Mouse (Mus musculus) spleen, postnatal 4 days (tissue): ENCODE measurements around the gene Gm20538.

Experiments
- DNase-seq, 2 experiments: peaks; one replicate each; pipeline ENCODE4 v3.0.0; 2022; ENCODE audit warnings: low spot score in 2 of 2

Gene Gm20538

DNA sequence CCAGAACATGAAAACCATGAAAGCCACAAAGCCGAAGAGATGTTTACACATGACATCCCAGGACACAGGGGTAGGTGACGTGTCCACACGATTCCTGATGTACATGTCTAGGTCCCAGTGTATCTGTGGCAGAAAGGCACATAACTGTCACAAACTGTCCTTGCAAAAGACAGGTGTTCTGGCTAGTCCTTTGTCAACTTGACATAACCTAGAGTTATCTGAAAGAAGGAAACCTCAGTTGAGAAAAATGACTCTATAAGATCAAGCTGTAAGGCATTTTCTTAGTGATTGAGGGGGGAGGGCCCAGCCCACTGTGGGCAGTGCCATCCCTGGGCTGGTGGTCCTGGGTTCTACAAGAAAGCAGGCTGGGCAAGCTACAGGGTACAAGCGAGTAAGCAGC, at the start of gene Gm20538:
Gene Gm20538 (minus strand): TSS at position 101 of the 400 bp plus-strand sequence.
- DNase-seq = no peak

DNA sequence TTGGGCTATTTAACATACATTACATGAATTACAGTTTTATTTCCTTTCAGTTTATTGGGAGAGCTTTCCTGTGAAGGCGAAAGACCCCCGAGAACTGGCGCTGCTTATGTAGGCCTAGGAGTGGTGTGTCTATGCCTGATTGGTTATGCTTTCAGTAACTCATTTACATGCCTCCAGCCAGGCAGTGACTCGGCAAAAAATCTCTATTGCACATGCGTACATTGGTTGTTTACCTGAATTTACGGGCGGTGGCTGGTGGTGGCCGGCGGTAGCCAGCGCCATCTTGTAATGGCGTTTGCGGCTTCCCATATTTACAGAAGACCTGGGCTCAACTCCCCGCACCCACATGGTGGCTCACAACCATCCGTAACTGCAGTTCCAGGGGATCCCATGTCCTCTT, 41.5 kb upstream of the Gm20538 start:
- no peak for DNase-seq

DNA sequence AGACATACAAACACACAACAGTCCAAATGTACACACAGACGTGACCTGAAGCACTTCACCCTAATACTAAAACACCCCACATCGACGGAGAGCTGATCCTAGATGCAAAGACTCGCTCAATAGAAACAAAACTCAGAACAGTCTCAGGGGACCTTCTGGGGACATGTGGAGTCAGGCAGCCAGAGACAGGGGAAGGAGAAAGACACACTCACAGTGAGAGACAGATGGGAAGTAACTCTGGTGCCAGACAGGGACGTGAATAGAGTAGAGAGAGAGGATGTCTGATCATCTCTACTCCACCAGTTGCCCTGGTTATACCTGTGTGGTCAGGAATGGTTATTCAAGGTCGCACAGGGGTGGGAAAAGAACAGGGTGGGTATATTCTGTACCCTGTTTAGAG, 39.0 kb upstream of the Gm20538 start:
- DNase-seq = no peak

GRCm38 (mm10) chr19:44590992-44591391, 38.4 kb upstream of the Gm20538 start:
- no peak for DNase-seq

- DNase-seq = no peak
These were observed 37.1 kb upstream of the Gm20538 start for GRCm38 (mm10) chr19:44589591-44590223.

- DNase-seq = no peak
These were observed 35.4 kb upstream of the Gm20538 start for GRCm38 (mm10) chr19:44588036-44588435.

- DNase-seq = peak; percentile 86 to 96
These were observed 30.1 kb upstream of the Gm20538 start for GRCm38 (mm10) chr19:44582638-44583309.

- DNase-seq = no peak
These were observed 29.5 kb upstream of the Gm20538 start for GRCm38 (mm10) chr19:44582103-44582502.

DNA sequence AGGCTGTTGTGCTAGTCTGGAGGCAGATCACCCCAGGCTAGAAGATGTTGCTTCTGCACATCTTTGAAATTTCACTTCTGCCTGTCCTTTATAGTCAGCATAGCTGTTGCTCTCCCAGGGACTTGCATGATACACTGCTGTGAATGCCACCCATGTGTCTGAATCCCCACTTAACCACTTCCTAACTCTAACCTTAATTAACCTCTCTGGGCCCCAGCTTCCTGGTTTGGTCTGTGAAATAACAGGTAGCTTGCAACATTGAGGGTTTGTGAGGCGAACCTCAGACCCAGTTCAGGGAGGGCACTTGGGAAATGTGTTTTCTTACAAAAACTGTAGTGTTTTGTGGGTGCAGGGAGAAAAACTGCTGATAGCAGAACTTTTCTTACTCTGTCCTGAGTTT, 25.4 kb upstream of the Gm20538 start:
- DNase-seq = no peak

DNA sequence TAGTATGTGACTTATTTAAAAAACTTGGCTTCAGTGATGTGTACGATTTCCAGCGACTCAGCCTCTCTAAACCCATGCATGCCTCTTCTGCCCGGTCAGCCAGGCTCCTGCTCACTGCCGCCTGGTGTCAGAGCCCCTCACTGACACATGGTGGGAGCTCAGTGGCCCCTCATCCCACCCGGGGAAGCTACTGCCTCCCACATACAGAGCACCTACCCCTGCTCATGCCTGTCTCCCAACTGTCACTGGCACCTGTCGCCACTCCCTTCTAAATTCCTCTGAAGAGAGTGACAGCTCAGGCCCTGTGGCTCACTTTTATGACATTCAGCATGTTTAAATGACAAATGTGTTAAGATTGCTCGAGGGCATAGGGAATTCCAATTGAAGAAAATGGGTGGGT, 23.6 kb upstream of the Gm20538 start:
- DNase-seq = no peak

- no peak for DNase-seq
These were observed 15.1 kb upstream of the Gm20538 start for GRCm38 (mm10) chr19:44567763-44568162.

DNA sequence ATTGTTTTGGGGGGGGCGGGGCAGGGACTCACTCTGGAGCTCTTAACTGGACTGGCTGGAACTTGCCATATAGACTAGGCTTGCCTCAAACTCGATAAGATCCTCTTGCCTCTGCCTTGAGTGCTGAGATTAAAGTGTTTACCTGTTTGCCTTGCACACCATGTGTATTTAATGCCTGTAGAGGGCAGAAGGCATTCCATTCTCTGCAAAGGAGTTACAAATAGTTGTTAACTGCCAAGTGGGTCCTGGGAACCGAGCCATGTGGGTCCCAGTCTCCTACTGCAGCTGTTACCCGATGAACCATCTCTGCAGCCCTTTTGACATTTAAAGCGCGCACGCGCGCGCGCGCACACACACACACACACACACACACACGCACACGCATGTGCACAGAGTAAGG, 11.4 kb upstream of the Gm20538 start:
- no peak for DNase-seq

DNA sequence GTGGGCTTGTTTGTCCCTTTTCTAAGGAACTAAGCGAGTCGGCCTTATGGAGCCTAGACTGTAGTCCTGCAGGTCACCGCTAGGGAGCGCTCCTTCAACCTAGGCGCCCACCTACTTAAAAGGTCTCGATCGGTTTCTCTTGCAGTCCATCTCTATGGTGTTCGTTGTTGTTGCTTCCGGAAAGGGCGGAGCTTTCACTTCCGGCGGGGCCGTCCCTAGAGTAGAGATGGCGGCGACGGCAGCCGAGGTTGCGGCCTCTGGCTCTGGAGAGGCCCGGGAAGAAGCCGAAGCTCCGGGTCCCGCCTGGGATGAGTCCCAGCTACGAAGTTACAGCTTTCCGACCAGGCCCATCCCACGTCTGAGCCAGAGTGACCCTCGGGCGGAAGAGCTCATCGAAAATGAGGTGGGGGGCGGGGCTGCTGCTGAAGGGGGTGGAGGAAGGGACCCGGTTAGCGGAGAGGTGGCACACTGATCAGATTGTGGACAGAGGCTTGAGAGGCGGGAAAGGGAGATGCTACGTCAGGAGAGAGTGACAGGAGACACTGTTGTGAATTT, 10.1 kb upstream of the Gm20538 start, which contains the start of gene Hif1an:
Gene Hif1an (plus strand): TSS at position 199 of the 555 bp plus-strand sequence.
- DNase-seq = peak; percentile 94 to 98

DNA sequence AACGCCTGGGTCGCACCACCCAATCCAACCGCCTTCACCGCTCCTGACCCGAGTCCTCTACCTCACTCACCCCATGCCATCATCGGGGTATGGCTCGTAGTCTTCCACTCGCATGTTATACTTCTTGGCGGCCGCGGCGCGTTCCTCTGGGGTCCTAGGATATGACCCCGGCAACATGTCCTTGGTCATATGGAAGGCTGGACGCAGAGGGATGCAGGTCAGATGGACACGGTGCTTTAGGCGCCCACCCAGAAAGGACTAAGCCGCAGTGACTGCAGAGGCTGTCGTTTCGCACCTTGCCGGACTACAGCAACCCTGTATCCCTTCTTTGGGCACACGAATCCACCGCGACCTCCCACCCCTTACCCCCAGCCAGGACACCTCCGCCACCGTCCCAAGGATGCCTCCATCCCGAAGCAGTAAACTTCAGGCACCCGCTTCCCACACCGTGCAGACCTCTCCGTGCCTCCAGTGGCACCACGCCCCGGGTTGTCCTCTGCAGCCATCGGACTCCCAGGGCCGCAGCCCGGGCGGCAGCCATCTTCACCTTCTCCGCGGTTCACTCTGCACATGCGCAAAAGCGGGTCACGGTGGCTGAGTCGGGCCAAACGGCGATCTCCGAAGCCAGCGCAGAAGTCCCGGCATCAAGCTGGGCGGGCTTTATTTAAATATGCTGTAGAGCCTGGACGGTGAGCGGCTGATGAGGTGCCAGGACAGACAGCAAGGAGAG, 2.4 kb upstream of the Gm20538 start, which contains the start of gene Ndufb8:
Gene Ndufb8 (minus strand): TSS at position 580 of the 730 bp plus-strand sequence.
- DNase-seq = peak; percentile 95 to 99

GRCm38 (mm10) chr19:44554490-44554860, 1.8 kb upstream of the Gm20538 start:
- no peak for DNase-seq

GRCm38 (mm10) chr19:44553286-44553685, 655 bp upstream of the Gm20538 start:
- no peak for DNase-seq

DNA sequence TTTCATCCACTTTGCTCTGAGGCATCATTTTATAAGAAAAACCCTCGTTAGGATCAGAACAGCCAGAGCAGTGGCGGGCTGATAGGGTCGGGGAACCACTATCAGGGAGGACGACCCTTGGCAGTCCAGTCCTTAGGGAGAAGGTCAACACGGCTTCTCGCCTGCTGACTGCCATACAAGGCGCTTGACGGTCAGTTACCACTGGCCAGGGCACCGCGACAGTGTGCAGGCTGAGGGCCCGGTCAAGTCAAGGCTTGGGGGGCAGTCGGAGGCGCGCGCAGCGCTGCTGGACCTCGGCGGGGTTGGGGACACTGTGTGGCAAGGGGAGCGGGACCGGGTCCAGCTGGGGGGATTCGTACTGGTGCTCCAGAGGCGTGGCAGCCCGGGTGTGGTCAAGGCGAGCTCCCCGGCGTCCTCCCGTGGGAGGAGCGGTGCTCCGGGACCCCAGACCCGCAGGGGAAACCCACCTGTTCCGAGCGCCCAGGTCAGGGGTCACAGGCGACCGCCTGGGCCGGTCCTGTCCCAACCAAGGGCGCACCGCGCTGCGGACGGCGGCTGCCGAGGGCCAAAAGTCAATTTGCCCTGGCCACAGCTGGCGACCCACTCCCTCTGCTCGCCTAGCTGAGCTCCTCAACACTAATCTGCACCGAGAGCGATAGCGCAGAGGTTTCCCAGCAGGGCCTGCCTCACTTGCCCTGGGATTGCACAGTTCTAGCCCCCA, 7.2 kb downstream of the Gm20538 start, which contains the start of gene Sec31b:
Gene Sec31b (minus strand): TSS at position 544 of the 721 bp plus-strand sequence.
- DNase-seq = peak; percentile 33 to 71

GRCm38 (mm10) chr19:44544775-44545174, 7.9 kb downstream of the Gm20538 start:
- peak; percentile 75 to 87 for DNase-seq

- DNase-seq = no peak
These were observed 8.3 kb downstream of the Gm20538 start for GRCm38 (mm10) chr19:44544372-44544771.

DNA sequence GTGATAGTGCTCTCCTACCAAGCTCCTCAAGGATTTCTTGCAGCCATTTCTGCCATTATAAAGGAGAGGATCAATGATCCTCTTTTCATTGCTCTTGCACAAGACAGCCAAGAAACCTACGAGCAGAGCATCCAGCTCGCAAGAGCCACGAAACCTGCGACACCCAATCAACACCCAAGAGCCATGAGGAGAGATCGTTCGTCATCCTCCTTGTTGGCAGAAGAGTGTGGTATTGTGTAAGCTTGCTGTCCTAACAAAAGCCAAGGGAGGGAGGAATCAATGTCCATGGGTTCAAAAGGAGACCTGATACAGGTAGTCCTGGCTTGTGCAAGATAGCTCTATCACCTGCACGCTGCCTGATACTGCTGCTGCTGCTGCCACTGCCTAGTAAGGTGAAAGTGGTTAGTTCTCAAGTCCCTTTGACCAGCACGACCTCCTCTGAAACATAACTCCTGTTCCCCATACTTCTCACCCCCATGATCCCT, 9.9 kb downstream of the Gm20538 start:
- no peak for DNase-seq

GRCm38 (mm10) chr19:44537416-44537815, 15.2 kb downstream of the Gm20538 start:
- DNase-seq = no peak
